Mouse (Mus musculus) brain, embryonic 14.5 days (tissue): ENCODE measurements around the gene Dab2ip. TPM values are rescaled to one million over a fixed set of nuclear protein-coding genes. Genes with fewer than 3 reads are reported as not detected.

Source experiments
- DNase-seq: peaks from one replicate; pipeline ENCODE4 v3.0.0-alpha.2; 2011; ENCODE audit warnings: low read depth
- CTCF ChIP-seq: fragments of 200-500 bp; IDR thresholded peaks from 2 replicates; pipeline ENCODE4 v1.5.1; 2012; ENCODE audit warnings: inconsistent platforms, mild to moderate bottlenecking, moderate library complexity, borderline replicate concordance; ENCODE audit not compliant: insufficient read depth, insufficient read length; ENCODE audit errors: extremely low read depth
- POLR2A ChIP-seq: fragments of 200-500 bp; IDR thresholded peaks from 2 replicates; pipeline ENCODE4 v1.6.1; 2012; ENCODE audit warnings: mild to moderate bottlenecking, inconsistent platforms, borderline replicate concordance; ENCODE audit not compliant: poor library complexity, insufficient read depth, insufficient read length, severe bottlenecking; ENCODE audit errors: extremely low read depth
- polyA plus RNA-seq: library from polyadenylated mRNA; depleted of rRNA; stranded (reverse); fragments of >200 nt; gene quantifications from 2 replicates; pipeline ENCODE4 v1.2.3, GENCODE M21; 2012

Dab2ip gene
- polyA plus RNA-seq, 1 experiment = 126 TPM

DNA sequence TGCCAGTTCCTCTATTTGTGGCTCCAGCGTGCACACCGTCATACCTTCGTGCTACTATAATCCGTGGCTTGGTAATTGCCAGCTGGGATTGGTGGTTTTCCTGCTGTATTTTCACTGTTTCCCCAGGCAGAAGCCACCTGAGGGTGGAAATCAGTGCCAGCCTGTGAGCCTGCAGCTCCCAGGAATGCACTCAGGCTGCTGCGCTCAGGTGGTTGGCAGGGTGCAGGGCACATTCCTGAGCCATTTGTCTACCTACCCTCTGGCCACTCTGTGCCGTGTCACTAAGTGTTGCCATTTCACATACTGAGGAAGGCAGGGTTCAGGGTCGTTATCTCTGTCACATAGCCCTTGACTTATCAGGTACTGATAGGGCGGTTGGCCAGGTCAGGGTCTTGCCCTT, 88.5 kb downstream of the Dab2ip start:
- no peak for DNase-seq
- TF ChIP-seq POLR2A (no peak), CTCF (no peak)

GRCm38 (mm10) chr2:35649708-35650107, 91.6 kb downstream of the Dab2ip start:
- TF ChIP-seq POLR2A = no peak
- TF ChIP-seq CTCF = peak; percentile 88
- peak; percentile 75 for DNase-seq

- peak; percentile 76 for DNase-seq
- TF ChIP-seq CTCF (peak; percentile 46; the same call in 1 of the 2 replicates), POLR2A (no peak)
These were observed 93.2 kb downstream of the Dab2ip start for GRCm38 (mm10) chr2:35651297-35651731.

DNA sequence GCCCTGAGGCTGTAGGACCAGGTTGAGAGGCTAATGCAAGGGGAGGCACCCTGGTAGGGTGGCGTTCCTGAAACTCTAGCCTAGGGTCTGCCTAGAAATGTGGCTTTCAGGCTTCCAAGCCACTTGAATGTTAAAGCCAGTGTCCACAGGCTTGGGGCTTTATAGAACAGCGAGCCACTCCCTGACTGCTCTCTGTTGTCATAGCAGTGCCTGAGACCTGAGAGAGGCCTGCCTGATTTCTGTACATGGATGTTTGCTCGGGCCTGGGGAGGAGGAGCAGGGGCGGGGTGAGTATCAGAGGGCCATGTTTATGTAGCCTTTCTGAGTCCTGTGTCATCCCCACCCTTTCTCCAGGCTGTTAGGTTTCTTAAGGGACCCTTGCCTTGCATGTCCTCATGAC, 94.9 kb downstream of the Dab2ip start:
- TF ChIP-seq CTCF = no peak
- TF ChIP-seq POLR2A = no peak
- no peak for DNase-seq

- DNase-seq = no peak
- no peak for TF ChIP-seq CTCF
These were observed 96.7 kb downstream of the Dab2ip start for GRCm38 (mm10) chr2:35654795-35655194.

GRCm38 (mm10) chr2:35655996-35656395, 97.9 kb downstream of the Dab2ip start:
- TF ChIP-seq POLR2A (no peak), CTCF (no peak)
- DNase-seq = no peak

- TF ChIP-seq CTCF = no peak
- no peak for TF ChIP-seq POLR2A
- no peak for DNase-seq
These were observed 100.2 kb downstream of the Dab2ip start for GRCm38 (mm10) chr2:35658311-35658710.

- TF ChIP-seq POLR2A = no peak
- TF ChIP-seq CTCF = no peak
- DNase-seq = no peak
These were observed 101.6 kb downstream of the Dab2ip start for GRCm38 (mm10) chr2:35659578-35660194.

DNA sequence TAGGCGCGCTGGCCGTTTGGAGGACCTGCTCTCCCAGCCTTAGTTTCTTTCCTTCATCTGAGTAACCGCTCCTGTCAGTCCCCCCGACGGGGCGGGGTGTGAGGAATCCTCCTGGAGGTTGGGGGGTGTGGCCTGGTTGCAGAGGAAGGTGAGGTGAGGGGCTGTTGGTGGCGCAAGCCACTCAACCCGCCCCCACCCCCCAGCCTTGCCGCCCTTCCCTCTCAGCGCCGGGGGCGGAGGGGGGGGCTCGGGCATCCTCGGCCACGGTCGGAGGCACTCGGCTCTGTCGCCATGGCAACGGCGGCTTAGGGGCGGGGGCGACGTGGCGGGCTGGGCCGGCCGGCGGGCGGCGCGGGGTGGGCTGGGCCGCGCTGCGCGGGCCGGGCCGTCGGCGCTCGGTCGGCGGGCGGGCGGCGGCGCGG, 102.9 kb downstream of the Dab2ip start:
- DNase-seq = peak; percentile 91

GRCm38 (mm10) chr2:35661454-35662000, 103.5 kb downstream of the Dab2ip start:
- TF ChIP-seq CTCF (no peak), POLR2A (0 out of 2 replicates have a peak, but pooled peaks have one; percentile 1)
- DNase-seq = peak; percentile 62

More for the DNA sequence above, 102.9 kb downstream of the Dab2ip start:
- no peak for TF ChIP-seq CTCF
- TF ChIP-seq POLR2A = no peak

DNA sequence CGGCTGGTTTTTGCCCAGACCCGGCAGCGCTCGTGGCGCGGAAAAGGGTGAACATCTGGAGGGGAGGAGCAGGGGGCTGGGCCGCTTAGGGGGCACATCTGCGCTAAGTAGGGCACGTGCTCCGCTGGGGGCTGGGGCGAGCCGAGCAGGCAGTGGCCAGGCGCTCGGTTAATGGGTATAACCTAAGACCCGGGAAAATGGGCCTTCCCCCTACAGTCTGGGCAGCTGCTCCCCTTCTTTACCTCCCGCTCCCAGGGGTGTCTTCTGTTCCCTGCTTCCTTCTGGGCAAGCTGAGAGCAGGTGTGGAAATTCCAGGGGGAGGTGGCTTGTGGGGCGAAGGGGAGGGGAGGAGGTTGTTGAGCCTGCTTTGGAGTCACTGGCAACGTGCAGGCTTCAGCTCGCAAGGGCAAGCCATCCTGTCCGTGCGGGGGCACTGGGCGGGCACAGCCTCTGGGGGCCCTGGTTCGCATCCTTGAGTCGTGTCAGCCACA, 104.0 kb downstream of the Dab2ip start:
- TF ChIP-seq POLR2A (no peak), CTCF (no peak)
- DNase-seq = peak; percentile 65

- TF ChIP-seq CTCF (peak; percentile 40; the same call in 1 of the 2 replicates), POLR2A (no peak)
- DNase-seq = peak; percentile 52
These were observed 104.9 kb downstream of the Dab2ip start for GRCm38 (mm10) chr2:35662738-35663550.

DNA sequence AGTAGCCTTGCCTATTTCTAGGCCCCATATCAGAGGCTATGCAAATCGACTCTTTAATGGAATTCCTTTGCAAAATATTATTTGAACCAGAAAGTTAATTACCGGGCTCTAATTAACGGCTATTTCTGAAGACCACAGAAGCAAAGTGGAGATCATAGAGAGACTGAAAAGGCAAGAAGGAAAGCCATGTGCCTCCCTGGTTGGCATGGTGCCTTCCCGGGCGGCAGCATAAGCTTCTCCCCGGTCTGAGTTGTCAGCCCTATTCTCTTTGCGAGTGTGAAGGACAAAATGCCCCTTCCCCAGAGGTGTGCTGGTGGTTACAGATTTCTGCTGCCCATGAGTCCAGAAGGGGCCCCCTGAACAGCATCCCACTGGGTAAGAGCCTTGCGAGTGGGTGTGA, 109.7 kb downstream of the Dab2ip start:
- TF ChIP-seq CTCF (no peak), POLR2A (no peak)
- DNase-seq = peak; percentile 59
